Mouse (Mus musculus) adrenal gland, adult 18-20 months (tissue): ENCODE measurements around the gene Tnr. TPM values are rescaled to one million over a fixed set of nuclear protein-coding genes. Genes with fewer than 3 reads are reported as not detected.

Source experiments
- DNase-seq, 2 experiments: peaks; one replicate each; pipeline ENCODE4 v3.0.0; 2021 to 2022; ENCODE audit warnings: low spot score in 2 of 2
- long read RNA-seq, 2 experiments: library from polyadenylated mRNA; stranded (forward); transcript quantifications; one replicate each; pipeline ENCODE4 v2.0.0; 2021
- total RNA-seq, 2 experiments: library from RNA; stranded (reverse); gene quantifications; 1 replicate in 1 of 2; 2 replicates in 1 of 2; pipeline ENCODE4 v1.2.3; 2021

Tnr gene
- total RNA-seq: 1 to 10 TPM; 4.8 to 8.4 TPM
- long read RNA-seq, experiment 1: 0 reads
- long read RNA-seq, experiment 2, partial matches to known transcripts: 0 of 1 reads
- long read RNA-seq, experiment 2, other reads (novel, unspliced or antisense): 1 of 1 reads

GRCm38 (mm10) chr1:159523578-159523977 is at the start of gene Tnr:
Gene Tnr (plus strand): TSS chr1:159523769.
- peak in 1 of 2 experiments; percentile 5 for DNase-seq

- no peak for DNase-seq
Measured at GRCm38 (mm10) chr1:159489853-159490435, 33.6 kb upstream of the Tnr start.

GRCm38 (mm10) chr1:159492536-159492935 is 31.0 kb upstream of the Tnr start:
- DNase-seq: no peak

- DNase-seq: no peak
Measured at GRCm38 (mm10) chr1:159493720-159494499, 29.7 kb upstream of the Tnr start.

- peak in 1 of 2 experiments; percentile 4 for DNase-seq
Measured at GRCm38 (mm10) chr1:159498236-159498635, 25.3 kb upstream of the Tnr start.

GRCm38 (mm10) chr1:159499806-159500460 is 23.6 kb upstream of the Tnr start:
- DNase-seq: no peak

- DNase-seq: no peak
Measured at GRCm38 (mm10) chr1:159501911-159502310, 21.7 kb upstream of the Tnr start.

- no peak for DNase-seq
Measured at GRCm38 (mm10) chr1:159510667-159511066, 12.9 kb upstream of the Tnr start.

GRCm38 (mm10) chr1:159517647-159518046 is 5.9 kb upstream of the Tnr start:
- no peak for DNase-seq

- no peak for DNase-seq
Measured at GRCm38 (mm10) chr1:159519206-159519605, 4.4 kb upstream of the Tnr start.

GRCm38 (mm10) chr1:159523069-159523468 is 500 bp upstream of the Tnr start:
- no peak for DNase-seq

GRCm38 (mm10) chr1:159524051-159524549 is 531 bp downstream of the Tnr start:
- DNase-seq: peak; percentile 59 to 63

GRCm38 (mm10) chr1:159532841-159533569 is 9.4 kb downstream of the Tnr start:
- DNase-seq: no peak

- no peak for DNase-seq
Measured at GRCm38 (mm10) chr1:159535582-159535981, 12.0 kb downstream of the Tnr start.

GRCm38 (mm10) chr1:159537541-159537940 is 14.0 kb downstream of the Tnr start:
- no peak for DNase-seq

GRCm38 (mm10) chr1:159538076-159538475 is 14.5 kb downstream of the Tnr start:
- no peak for DNase-seq

- DNase-seq: no peak
Measured at GRCm38 (mm10) chr1:159545470-159546145, 22.0 kb downstream of the Tnr start.

GRCm38 (mm10) chr1:159551036-159551435 is 27.5 kb downstream of the Tnr start:
- no peak for DNase-seq

GRCm38 (mm10) chr1:159551591-159552442 is 28.2 kb downstream of the Tnr start:
- no peak for DNase-seq
